Mouse (Mus musculus) CH12.LX (cell line): ENCODE results near the gene Crtc1. TPM values are rescaled to one million over a fixed set of nuclear protein-coding genes. Genes with fewer than 3 reads are reported as not detected.

Source experiments
- DNase-seq: peaks from one replicate; pipeline ENCODE4 v3.0.0-alpha.2; 2013; ENCODE audit errors: extremely low read depth
- H3K27ac ChIP-seq: 2 replicates; pipeline ENCODE4 v1.5.1; 2012; ENCODE audit warnings: low read depth, mild to moderate bottlenecking, control low read depth, moderate library complexity; ENCODE audit not compliant: insufficient read depth
- H3K27me3 ChIP-seq: replicated peaks from 2 replicates; pipeline ENCODE3; 2012; ENCODE audit warnings: inconsistent platforms
- H3K36me3 ChIP-seq, 2 experiments: replicated peaks in 1 of 2; 2 replicates each; pipeline versions ENCODE3 to v1.6.1; 2012; ENCODE audit warnings: inconsistent platforms in 1 of 2, low read length in 1 of 2, mild to moderate bottlenecking in 1 of 2, mixed read lengths in 1 of 2, moderate library complexity in 1 of 2; ENCODE audit not compliant: control insufficient read depth in 1 of 2, insufficient read depth in 1 of 2
- H3K4me1 ChIP-seq, 2 experiments: 2 replicates each; pipeline ENCODE4 v1.6.1; 2012; ENCODE audit warnings: inconsistent platforms in 1 of 2, moderate library complexity in 1 of 2; ENCODE audit not compliant: insufficient read depth in 2 of 2, control insufficient read depth in 1 of 2
- H3K4me2 ChIP-seq: 2 replicates; pipeline ENCODE4 v1.6.1; 2012; ENCODE audit warnings: low read depth, mild to moderate bottlenecking, control low read depth; ENCODE audit not compliant: poor library complexity, insufficient read depth, severe bottlenecking
- H3K4me3 ChIP-seq, 3 experiments: fragments of 150-350 bp in 1 of 3; sonication (generic) in 1 of 3; replicated peaks in 1 of 3; 2 replicates each; pipeline versions ENCODE3 to v1.5.1; 2011 to 2012; ENCODE audit warnings: low read depth in 2 of 3, low read length in 2 of 3, mild to moderate bottlenecking in 2 of 3, moderate library complexity in 2 of 3, control low read depth in 1 of 3, improper control_type of control experiment in 1 of 3, inconsistent platforms in 1 of 3, mixed read lengths in 1 of 3; ENCODE audit not compliant: poor library complexity in 1 of 3
- H3K79me2 ChIP-seq: replicated peaks from 2 replicates; pipeline ENCODE4 v1.6.1; 2012; ENCODE audit warnings: mild to moderate bottlenecking, moderate library complexity; ENCODE audit not compliant: control insufficient read depth, poor library complexity, insufficient read depth, severe bottlenecking; ENCODE audit errors: extremely low read depth
- H3K9ac ChIP-seq: 2 replicates; pipeline ENCODE4 v1.6.1; 2012; ENCODE audit warnings: low read depth, mild to moderate bottlenecking, control low read depth, moderate library complexity; ENCODE audit not compliant: insufficient read depth
- H3K9me3 ChIP-seq: replicated peaks from 2 replicates; pipeline ENCODE3; 2012; ENCODE audit warnings: low read length, inconsistent platforms, mixed read lengths
- CHD2 ChIP-seq: IDR thresholded peaks from 2 replicates; pipeline ENCODE4 v1.6.1; 2011; ENCODE audit warnings: low read length, improper control_type of control experiment
- CTCF ChIP-seq, 2 experiments: IDR thresholded peaks in 1 of 2; conservative IDR thresholded peaks in 1 of 2; 2 replicates each; pipeline ENCODE4 v1.5.1; 2011 to 2012; ENCODE audit warnings: low read depth in 2 of 2, low read length in 2 of 2, improper control_type of control experiment in 1 of 2, inconsistent platforms in 1 of 2, mild to moderate bottlenecking in 1 of 2, moderate library complexity in 1 of 2
- ELF1 ChIP-seq: IDR thresholded peaks from 2 replicates; pipeline ENCODE4 v1.6.1; 2014; ENCODE audit warnings: low read depth, mild to moderate bottlenecking, inconsistent platforms, low read length, improper control_type of control experiment
- EP300 ChIP-seq: IDR thresholded peaks from 2 replicates; pipeline ENCODE4 v1.6.1; 2011; ENCODE audit warnings: low read length, improper control_type of control experiment
- ETS1 ChIP-seq: conservative IDR thresholded peaks from 2 replicates; pipeline ENCODE4 v1.6.1; 2012; ENCODE audit warnings: low read depth, mild to moderate bottlenecking, inconsistent platforms, low read length, improper control_type of control experiment, moderate library complexity
- HCFC1 ChIP-seq: IDR thresholded peaks from 2 replicates; pipeline ENCODE4 v1.6.1; 2012; ENCODE audit warnings: low read depth, mild to moderate bottlenecking, inconsistent platforms, low read length, improper control_type of control experiment
- JUN ChIP-seq: IDR thresholded peaks from 2 replicates; pipeline ENCODE4 v1.6.1; 2011; ENCODE audit warnings: low read depth, mild to moderate bottlenecking, low read length, improper control_type of control experiment, moderate library complexity; ENCODE audit not compliant: insufficient read depth
- JUND ChIP-seq: conservative IDR thresholded peaks from 2 replicates; pipeline ENCODE4 v1.6.1; 2011; ENCODE audit warnings: low read depth, low read length, improper control_type of control experiment
- KAT2A ChIP-seq: IDR thresholded peaks from 2 replicates; pipeline ENCODE4 v1.6.1; 2012; ENCODE audit warnings: low read length, improper control_type of control experiment, inconsistent platforms; ENCODE audit not compliant: insufficient replicate concordance
- MAX ChIP-seq: IDR thresholded peaks from 2 replicates; pipeline ENCODE4 v1.6.1; 2011; ENCODE audit warnings: low read length, improper control_type of control experiment
- MAZ ChIP-seq: IDR thresholded peaks from 2 replicates; pipeline ENCODE4 v1.6.1; 2012; ENCODE audit warnings: low read depth, mild to moderate bottlenecking, inconsistent platforms, low read length, improper control_type of control experiment, moderate library complexity
- MEF2A ChIP-seq: IDR thresholded peaks from 2 replicates; pipeline ENCODE4 v1.6.1; 2014; ENCODE audit warnings: low read depth, mild to moderate bottlenecking, inconsistent platforms, low read length, improper control_type of control experiment, borderline replicate concordance
- MYC ChIP-seq: IDR thresholded peaks from 2 replicates; pipeline ENCODE4 v1.6.1; 2011; ENCODE audit warnings: low read depth, mild to moderate bottlenecking, improper control_type of control experiment, low read length
- PAX5 ChIP-seq: IDR thresholded peaks from 2 replicates; pipeline ENCODE4 v1.6.1; 2012; ENCODE audit warnings: low read length, inconsistent platforms, mixed read lengths
- POLR2A ChIP-seq: IDR thresholded peaks from 2 replicates; pipeline ENCODE4 v1.6.1; 2011; ENCODE audit warnings: low read depth, mild to moderate bottlenecking, improper control_type of control experiment, low read length
- SIN3A ChIP-seq: IDR thresholded peaks from 2 replicates; pipeline ENCODE4 v1.6.1; 2012; ENCODE audit warnings: low read length, improper control_type of control experiment, inconsistent platforms
- SMC3 ChIP-seq: IDR thresholded peaks from 2 replicates; pipeline ENCODE4 v1.6.1; 2011; ENCODE audit warnings: low read depth, low read length, improper control_type of control experiment
- TCF12 ChIP-seq: IDR thresholded peaks from 2 replicates; pipeline ENCODE4 v1.6.1; 2014; ENCODE audit warnings: low read depth, mild to moderate bottlenecking, inconsistent platforms, low read length, improper control_type of control experiment
- UBTF ChIP-seq: IDR thresholded peaks from 2 replicates; pipeline ENCODE4 v1.6.1; 2012; ENCODE audit warnings: low read depth, mild to moderate bottlenecking, inconsistent platforms, low read length, improper control_type of control experiment, moderate library complexity
- USF1 ChIP-seq: IDR thresholded peaks from 2 replicates; pipeline ENCODE4 v1.6.1; 2014; ENCODE audit warnings: low read depth, mild to moderate bottlenecking, inconsistent platforms, low read length, improper control_type of control experiment
- ZC3H11A ChIP-seq: IDR thresholded peaks from 2 replicates; pipeline ENCODE4 v1.6.1; 2012; ENCODE audit warnings: low read depth, mild to moderate bottlenecking, inconsistent platforms, low read length, improper control_type of control experiment
- ZKSCAN1 ChIP-seq: IDR thresholded peaks from 2 replicates; pipeline ENCODE4 v1.6.1; 2012; ENCODE audit warnings: low read depth, inconsistent platforms, low read length, improper control_type of control experiment, borderline replicate concordance
- ZNF384 ChIP-seq: IDR thresholded peaks from 2 replicates; pipeline ENCODE4 v1.6.1; 2012; ENCODE audit warnings: low read depth, low read length, improper control_type of control experiment, inconsistent platforms
- dilution Hi-C: fragments of 300-500 bp; cut with MboI; formaldehyde crosslinking; loops from 2 replicates; pipeline ENCODE4 v1.14.3; 2020; ENCODE audit warnings: low sequenced_read_pairs; ENCODE audit not compliant: extremely low pct_unique_long_range_greater_than_20kb, extremely low pct_ligation_motif_present
- in situ Hi-C: fragments of 300-500 bp; cut with MboI; formaldehyde crosslinking; loops from 3 replicates; pipeline ENCODE4 v1.14.3; 2019; ENCODE audit warnings: low sequenced_read_pairs, low pct_ligation_motif_present, low pct_unique_long_range_greater_than_20kb, mixed read lengths
- polyA plus RNA-seq: library from polyadenylated mRNA; unstranded; fragments of >175 nt; gene quantifications from 2 replicates; pipeline ENCODE4 v1.2.1, GENCODE M21; 2012; ENCODE audit warnings: low read depth; ENCODE audit not compliant: insufficient read length
- total RNA-seq, 2 experiments: library from RNA; depleted of rRNA; stranded (reverse); fragments of 300-350 nt in 1 of 2; fragments of >200 nt in 1 of 2; gene quantifications; 2 replicates each; pipeline ENCODE4 v1.2.3; 2012 to 2014

Crtc1 gene
- total and polyA plus RNA-seq, 3 experiments: 2.0 to 8.6 (median 2.2) TPM

DNA sequence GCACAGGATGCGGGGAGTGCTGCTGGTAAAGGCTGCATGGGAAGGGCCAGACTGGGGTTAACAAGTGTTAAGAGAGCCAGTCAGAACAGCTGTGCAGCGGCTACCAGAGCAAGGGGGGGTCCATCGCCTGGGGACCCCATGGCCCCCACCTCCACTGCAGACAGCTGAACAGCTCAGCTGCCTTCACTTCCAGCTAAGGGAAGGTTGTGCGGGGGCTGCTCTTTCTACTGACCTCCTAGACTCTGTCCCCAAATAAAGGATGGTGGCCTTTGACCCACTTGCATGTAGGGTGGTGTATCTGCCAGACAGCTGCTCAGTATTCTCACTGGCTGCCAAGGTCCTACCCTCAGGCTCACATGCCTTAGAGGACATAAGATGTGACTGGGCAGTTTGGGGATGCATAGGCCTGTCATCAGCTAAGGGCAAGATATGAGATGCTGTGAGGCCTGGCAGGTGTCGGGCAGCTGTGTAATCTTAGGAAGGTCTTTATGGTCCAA lies 27.9 kb upstream of the Crtc1 start:
- DNase-seq: no peak
- Histone ChIP-seq H3K27me3 (no peaks in the 10 kb centered on the region), H3K4me3 (no peak overlapping the region), H3K27ac (no peak overlapping the region), H3K79me2 (no peaks in the 10 kb centered on the region), H3K9me3 (no peaks in the 10 kb centered on the region), H3K4me1 (no peaks in the 10 kb centered on the region), H3K36me3 (peaks cover 9 to 90% of the 10 kb centered on the region in 2 experiments), H3K9ac (no peak overlapping the region), H3K4me2 (no peak overlapping the region)
- no peak for TF ChIP-seq MAZ
- no peak for TF ChIP-seq MAX
- no peak for TF ChIP-seq JUND
- TF ChIP-seq ZC3H11A: no peak
- TF ChIP-seq ZKSCAN1: no peak
- no peak for TF ChIP-seq SIN3A
- no peak for TF ChIP-seq UBTF
- dilution Hi-C loops: no loop called here
- in situ Hi-C loops: no loop called here

- in situ Hi-C loops: no loop called here
- TF ChIP-seq ELF1 (no peak), EP300 (no peak), MEF2A (no peak), UBTF (no peak), POLR2A (no peak), MYC (no peak)
- Histone ChIP-seq H3K79me2 (no peaks in the 10 kb centered on the region), H3K9ac (no peak overlapping the region), H3K27me3 (no peaks in the 10 kb centered on the region), H3K36me3 (peaks cover 9 to 91% of the 10 kb centered on the region in 2 experiments), H3K4me2 (no peak overlapping the region), H3K4me1 (no peaks in the 10 kb centered on the region), H3K4me3 (no peak overlapping the region), H3K27ac (no peak overlapping the region), H3K9me3 (no peaks in the 10 kb centered on the region)
- no peak for DNase-seq
- dilution Hi-C loops: no loop called here
These were observed 27.4 kb upstream of the Crtc1 start for GRCm38 (mm10) chr8:70466771-70467170.

- no peak for DNase-seq
- H3K4me3 ChIP-seq: no peak overlapping the region
- H3K9me3 ChIP-seq: no peaks in the 10 kb centered on the region
- no peaks in the 10 kb centered on the region for H3K27me3 ChIP-seq
- peaks cover 9 to 90% of the 10 kb centered on the region in 2 experiments for H3K36me3 ChIP-seq
- no peaks in the 10 kb centered on the region for H3K4me1 ChIP-seq
- H3K4me2 ChIP-seq: no peak overlapping the region
- no peaks in the 10 kb centered on the region for H3K79me2 ChIP-seq
- in situ Hi-C loops (no loop called here), dilution Hi-C loops (no loop called here)
- no peak overlapping the region for H3K27ac ChIP-seq
- TF ChIP-seq ZNF384 (no peak), CTCF (conservative IDR thresholded peaks at IDR 0.05 in 1 of 2, IDR thresholded peaks at IDR 0.05 in 1 of 2; ENCODE audit: low read depth in 2 of 2, low read length in 2 of 2) (no peak), JUN (no peak), ETS1 (no peak), PAX5 (no peak), KAT2A (no peak), TCF12 (no peak), SMC3 (no peak), UBTF (no peak), MAZ (no peak), EP300 (no peak), USF1 (no peak), HCFC1 (no peak), CHD2 (no peak)
- no peak overlapping the region for H3K9ac ChIP-seq
These were observed 26.9 kb upstream of the Crtc1 start for GRCm38 (mm10) chr8:70466305-70466704.
